In genomic region chr7:123123665-123124298, GRCm38 (mm10) we compare ENCODE assay signal across 1 mouse cellular context.
TF ChIP-seq lines count a peak whose summit lies in the region.

Tnrc6a (plus strand) TSS chr7:123123885.

TF ChIP-seq in CH12.LX, 34 proteins besides CTCF, POLR2A, EP300 and RAD21 (continued from another document):
- TF ChIP-seq PAX5 (IDR thresholded peaks at IDR 0.05; ENCODE audit: low read length) (no peak), RCOR1 (conservative IDR thresholded peaks at IDR 0.05; ENCODE audit: low read depth, low read length) (no peak), NRF1 (IDR thresholded peaks at IDR 0.05; ENCODE audit: low read depth, low read length) (peak; percentile 55), HCFC1 (IDR thresholded peaks at IDR 0.05; ENCODE audit: low read depth, low read length) (peak; percentile 87), MYC (IDR thresholded peaks at IDR 0.05; ENCODE audit: low read depth, low read length) (peak; percentile 40; the same call in 1 of the 2 replicates), MXI1 (IDR thresholded peaks at IDR 0.05; ENCODE audit: low read depth, low read length) (peak; percentile 35; the same call in 1 of the 2 replicates), CHD2 (IDR thresholded peaks at IDR 0.05; ENCODE audit: low read length) (peak; percentile 77)
